Mouse (Mus musculus) embryonic fibroblast, embryonic 13.5 days (primary cell): ENCODE results near the gene Hbq1b. TPM values are rescaled to one million over a fixed set of nuclear protein-coding genes. Genes with fewer than 3 reads are reported as not detected.
"Not testable (repeated sequence)": the region's sequence is repeated elsewhere in the genome, so short reads cannot be mapped to it uniquely, and the experiment has no call there.

Experiments
- H3K27ac ChIP-seq: 2 replicates; pipeline ENCODE4 v1.5.1; 2012; ENCODE audit warnings: low read length, control low read depth, inconsistent platforms; ENCODE audit not compliant: insufficient read depth
- H3K4me1 ChIP-seq: 2 replicates; pipeline ENCODE4 v1.6.1; 2011; ENCODE audit warnings: low read length; ENCODE audit not compliant: control insufficient read depth, insufficient read depth
- H3K4me3 ChIP-seq: 2 replicates; pipeline ENCODE4 v1.5.1; 2011; ENCODE audit warnings: mild to moderate bottlenecking, control low read depth, low read length; ENCODE audit not compliant: insufficient read depth
- CTCF ChIP-seq: IDR thresholded peaks from 2 replicates; pipeline ENCODE4 v1.5.1; 2011; ENCODE audit warnings: mild to moderate bottlenecking, control low read depth, low read length, moderate library complexity, borderline replicate concordance; ENCODE audit not compliant: insufficient read depth
- POLR2A ChIP-seq: IDR thresholded peaks from 2 replicates; pipeline ENCODE4 v1.6.1; 2011; ENCODE audit warnings: low read depth, mild to moderate bottlenecking, control low read depth, low read length, moderate library complexity
- polyA plus RNA-seq: library from polyadenylated mRNA; stranded (reverse); fragments of >200 nt; gene quantifications from 2 replicates; pipeline ENCODE4 v1.2.4, GENCODE M21; 2011; ENCODE audit warnings: low read depth; ENCODE audit not compliant: missing spikeins, insufficient read length

Hbq1b gene
- polyA plus RNA-seq, 1 experiment, result not detected

- Histone ChIP-seq H3K27ac (no peak overlapping the region), H3K4me3 (no peak overlapping the region), H3K4me1 (no peaks in the 10 kb centered on the region)
- no peak for TF ChIP-seq POLR2A
- no peak for TF ChIP-seq CTCF
Measured at GRCm38 (mm10) chr11:32285031-32285775, 1.6 kb upstream of the Hbq1b start.

GRCm38 (mm10) chr11:32285887-32286286 is 878 bp upstream of the Hbq1b start:
- not testable (repeated sequence) for H3K27ac ChIP-seq, H3K4me3 ChIP-seq

GRCm38 (mm10) chr11:32287493-32287825 is 694 bp downstream of the Hbq1b start:
- no peaks in the 10 kb centered on the region for H3K4me1 ChIP-seq
- no peak overlapping the region for H3K27ac ChIP-seq
- H3K4me3 ChIP-seq, result no peak overlapping the region
- TF ChIP-seq CTCF, result no peak
- no peak for TF ChIP-seq POLR2A

More at GRCm38 (mm10) chr11:32285887-32286286, 878 bp upstream of the Hbq1b start:
- not testable (repeated sequence) for H3K4me1 ChIP-seq

- not testable (repeated sequence) for H3K27ac ChIP-seq, H3K4me3 ChIP-seq, H3K4me1 ChIP-seq
Measured at GRCm38 (mm10) chr11:32292819-32293218, 6.1 kb downstream of the Hbq1b start.

GRCm38 (mm10) chr11:32293479-32293878 is 6.7 kb downstream of the Hbq1b start:
- H3K4me3 ChIP-seq, H3K27ac ChIP-seq, H3K4me1 ChIP-seq: not testable (repeated sequence)

- H3K27ac ChIP-seq, H3K4me1 ChIP-seq, H3K4me3 ChIP-seq: not testable (repeated sequence)
Measured at GRCm38 (mm10) chr11:32296203-32296602, 9.4 kb downstream of the Hbq1b start, which contains the start of gene Hba-a2. Gene Hba-a2, plus strand, starts transcription at chr11:32296489.

- not testable (repeated sequence) for H3K27ac ChIP-seq, H3K4me1 ChIP-seq, H3K4me3 ChIP-seq
Measured at GRCm38 (mm10) chr11:32297417-32297816, 10.7 kb downstream of the Hbq1b start.

GRCm38 (mm10) chr11:32297866-32298531 is 11.2 kb downstream of the Hbq1b start:
- TF ChIP-seq CTCF (no peak), POLR2A (no peak)

GRCm38 (mm10) chr11:32298532-32298918 is 11.8 kb downstream of the Hbq1b start:
- TF ChIP-seq CTCF (no peak), POLR2A (no peak)
- H3K4me1 ChIP-seq, result no peaks in the 10 kb centered on the region
- no peak overlapping the region for H3K4me3 ChIP-seq
- no peak overlapping the region for H3K27ac ChIP-seq

More at GRCm38 (mm10) chr11:32297866-32298531, 11.2 kb downstream of the Hbq1b start:
- H3K4me3 ChIP-seq, result no peak overlapping the region
- H3K4me1 ChIP-seq, result no peaks in the 10 kb centered on the region
- no peak overlapping the region for H3K27ac ChIP-seq

GRCm38 (mm10) chr11:32299865-32300264 is 13.1 kb downstream of the Hbq1b start, which contains the start of gene Hbq1a:
Gene Hbq1a, plus strand, starts transcription at chr11:32300069.
- H3K4me3 ChIP-seq, H3K27ac ChIP-seq, H3K4me1 ChIP-seq: not testable (repeated sequence)
- TF ChIP-seq CTCF, result 0 out of 2 replicates have a peak, but pooled peaks have one; percentile 18
